Mouse (Mus musculus) megakaryocyte, embryonic 14.5 days (primary cell): ENCODE measurements at regions not wholly inside any gene's neighbourhood (a gene's known extent, or its start where the extent isn't known, plus 50 kb on each side); places are given as distances from the start of the nearest gene placed in this dataset.
A peak's percentile ranks its signal among the peaks of the same experiment; 100 is the strongest.

Experiments used
- H3K27me3 ChIP-seq: replicated peaks from 2 replicates; pipeline ENCODE3; 2012; ENCODE audit warnings: inconsistent platforms
- H3K36me3 ChIP-seq: replicated peaks from 2 replicates; pipeline ENCODE3; 2012; ENCODE audit warnings: low read length, inconsistent platforms, mixed read lengths
- H3K4me1 ChIP-seq: 2 replicates; pipeline ENCODE4 v1.6.1; 2012; ENCODE audit warnings: inconsistent platforms
- H3K4me3 ChIP-seq: replicated peaks from 2 replicates; pipeline ENCODE3; 2012; ENCODE audit warnings: moderate library complexity, mild to moderate bottlenecking, inconsistent platforms
- H3K9me3 ChIP-seq: 2 replicates; pipeline ENCODE4 v1.6.1; 2012; ENCODE audit warnings: inconsistent platforms
- FLI1 ChIP-seq: IDR thresholded peaks from 2 replicates; pipeline ENCODE4 v1.6.1; 2012; ENCODE audit warnings: low read length, inconsistent platforms, mixed read lengths
- GATA1 ChIP-seq: IDR thresholded peaks from 3 replicates; pipeline ENCODE4 v1.6.1; 2012; ENCODE audit warnings: mixed read lengths, low read length, inconsistent platforms, borderline replicate concordance

GRCm38 (mm10) chr3:3000199-3000598 is 2750.4 kb upstream of the Gm8797 start:
- H3K27me3 ChIP-seq = no peaks in the 10 kb centered on the region
- peaks cover 49% of the 10 kb centered on the region for H3K9me3 ChIP-seq
- TF ChIP-seq GATA1 = no peak
- no peak for TF ChIP-seq FLI1
- no peaks in the 10 kb centered on the region for H3K36me3 ChIP-seq
- no peaks in the 10 kb centered on the region; the same call in 1 of the 2 replicates for H3K4me1 ChIP-seq
- H3K4me3 ChIP-seq = peak overlapping the region; percentile 20

- no peaks in the 10 kb centered on the region for H3K27me3 ChIP-seq
- no peaks in the 10 kb centered on the region for H3K36me3 ChIP-seq
- H3K4me3 ChIP-seq = peak overlapping the region; percentile 43
- TF ChIP-seq FLI1 (no peak), GATA1 (no peak)
- peaks cover 59% of the 10 kb centered on the region for H3K9me3 ChIP-seq
- no peaks in the 10 kb centered on the region; the same call in 1 of the 2 replicates for H3K4me1 ChIP-seq
Observed at GRCm38 (mm10) chr3:3001224-3001623, 2749.4 kb upstream of the Gm8797 start.

GRCm38 (mm10) chr3:3001639-3002038 is 2749.0 kb upstream of the Gm8797 start:
- H3K36me3 ChIP-seq = no peaks in the 10 kb centered on the region
- peaks cover 63% of the 10 kb centered on the region for H3K9me3 ChIP-seq
- no peaks in the 10 kb centered on the region; the same call in 1 of the 2 replicates for H3K4me1 ChIP-seq
- H3K4me3 ChIP-seq = peak overlapping the region; percentile 71
- TF ChIP-seq GATA1 (no peak), FLI1 (no peak)
- no peaks in the 10 kb centered on the region for H3K27me3 ChIP-seq

- TF ChIP-seq GATA1 (no peak), FLI1 (no peak)
- H3K36me3 ChIP-seq = no peaks in the 10 kb centered on the region
- no peaks in the 10 kb centered on the region for H3K27me3 ChIP-seq
- peaks cover 81% of the 10 kb centered on the region for H3K9me3 ChIP-seq
- H3K4me3 ChIP-seq = peak overlapping the region; percentile 60
- no peaks in the 10 kb centered on the region; the same call in 1 of the 2 replicates for H3K4me1 ChIP-seq
Observed at GRCm38 (mm10) chr3:3003425-3003824, 2747.2 kb upstream of the Gm8797 start.

- Histone ChIP-seq H3K9me3 (peaks cover 96% of the 10 kb centered on the region), H3K4me3 (peak overlapping the region; percentile 77)
- TF ChIP-seq FLI1 (no peak), GATA1 (no peak)
Observed at GRCm38 (mm10) chr3:3011111-3011510, 2739.5 kb upstream of the Gm8797 start.

GRCm38 (mm10) chr3:3012951-3013350 is 2737.7 kb upstream of the Gm8797 start:
- TF ChIP-seq GATA1 (no peak), FLI1 (no peak)
- Histone ChIP-seq H3K4me3 (peak overlapping the region; percentile 77), H3K9me3 (peaks cover 88% of the 10 kb centered on the region), H3K27me3 (no peaks in the 10 kb centered on the region), H3K4me1 (no peaks in the 10 kb centered on the region; the same call in 1 of the 2 replicates), H3K36me3 (no peaks in the 10 kb centered on the region)

More at GRCm38 (mm10) chr3:3011111-3011510, 2739.5 kb upstream of the Gm8797 start:
- H3K4me1 ChIP-seq = no peaks in the 10 kb centered on the region; the same call in 1 of the 2 replicates
- H3K36me3 ChIP-seq = no peaks in the 10 kb centered on the region
- H3K27me3 ChIP-seq = no peaks in the 10 kb centered on the region

- peaks cover 74% of the 10 kb centered on the region for H3K9me3 ChIP-seq
Observed at GRCm38 (mm10) chr3:3014978-3015377, 2735.6 kb upstream of the Gm8797 start.

GRCm38 (mm10) chr3:3016572-3016971 is 2734.0 kb upstream of the Gm8797 start:
- Histone ChIP-seq H3K9me3 (peaks cover 65% of the 10 kb centered on the region), H3K36me3 (no peaks in the 10 kb centered on the region), H3K4me1 (no peaks in the 10 kb centered on the region; the same call in 1 of the 2 replicates), H3K4me3 (peak overlapping the region; percentile 77), H3K27me3 (no peaks in the 10 kb centered on the region)
- TF ChIP-seq GATA1 = no peak
- no peak for TF ChIP-seq FLI1

More at GRCm38 (mm10) chr3:3014978-3015377, 2735.6 kb upstream of the Gm8797 start:
- no peak; the same call in 2 of the 3 replicates for TF ChIP-seq GATA1
- no peaks in the 10 kb centered on the region; the same call in 1 of the 2 replicates for H3K4me1 ChIP-seq
- no peaks in the 10 kb centered on the region for H3K27me3 ChIP-seq
- peak overlapping the region; percentile 77 for H3K4me3 ChIP-seq
- no peaks in the 10 kb centered on the region for H3K36me3 ChIP-seq

- H3K9me3 ChIP-seq = peaks cover 59% of the 10 kb centered on the region
- H3K4me3 ChIP-seq = peak overlapping the region; percentile 82
- TF ChIP-seq GATA1 = no peak
- H3K4me1 ChIP-seq = peaks cover 3% of the 10 kb centered on the region; the same call in 1 of the 2 replicates
- H3K36me3 ChIP-seq = no peaks in the 10 kb centered on the region
- H3K27me3 ChIP-seq = no peaks in the 10 kb centered on the region
Observed at GRCm38 (mm10) chr3:3032793-3033192, 2717.8 kb upstream of the Gm8797 start.
